Mouse (Mus musculus): ENCODE data around the gene Acbd6. TPM values are rescaled to one million over a fixed set of nuclear protein-coding genes. Genes with fewer than 3 reads are reported as not detected.

Gene Acbd6
- polyA plus RNA-seq, 1 experiment from 2014 or later: 77.7 TPM

DNA sequence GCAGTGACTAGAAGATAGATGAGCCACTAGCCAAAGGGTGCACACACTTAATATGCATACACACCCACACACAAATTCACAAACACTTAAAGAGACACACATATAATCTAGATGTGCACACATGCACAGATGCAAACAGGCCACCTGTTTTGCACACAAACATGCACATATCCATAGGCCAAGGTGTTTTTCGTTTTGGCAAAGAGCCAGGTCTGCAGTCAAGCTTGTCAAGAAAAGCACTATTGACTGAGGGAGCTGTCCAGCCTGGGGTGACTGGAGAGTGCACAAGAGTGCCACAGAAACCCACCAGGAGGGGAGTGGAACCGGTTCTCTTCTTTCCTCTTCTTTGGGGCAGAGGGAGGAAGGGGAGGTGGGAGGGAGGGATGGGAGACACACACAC lies 173.2 kb downstream of the Acbd6 start:
- Histone ChIP-seq H3K4me2 (no peak overlapping the region), H3K9me3 (no peaks in the 10 kb centered on the region), H3K36me3 (no peaks in the 10 kb centered on the region), H3K27me3 (peaks cover 97% of the 10 kb centered on the region), H3K4me3 (no peak overlapping the region), H3K9ac (no peak overlapping the region), H3K4me1 (no peaks in the 10 kb centered on the region), H3K27ac (no peak overlapping the region)
- no peak for ATAC-seq (ENCODE audit: insufficient number of reproducible peaks, insufficient read depth, low FRiP score, low TSS enrichment, low read depth)
- 0% methylated on average over 2 of the region's 2 CpGs for WGBS

DNA sequence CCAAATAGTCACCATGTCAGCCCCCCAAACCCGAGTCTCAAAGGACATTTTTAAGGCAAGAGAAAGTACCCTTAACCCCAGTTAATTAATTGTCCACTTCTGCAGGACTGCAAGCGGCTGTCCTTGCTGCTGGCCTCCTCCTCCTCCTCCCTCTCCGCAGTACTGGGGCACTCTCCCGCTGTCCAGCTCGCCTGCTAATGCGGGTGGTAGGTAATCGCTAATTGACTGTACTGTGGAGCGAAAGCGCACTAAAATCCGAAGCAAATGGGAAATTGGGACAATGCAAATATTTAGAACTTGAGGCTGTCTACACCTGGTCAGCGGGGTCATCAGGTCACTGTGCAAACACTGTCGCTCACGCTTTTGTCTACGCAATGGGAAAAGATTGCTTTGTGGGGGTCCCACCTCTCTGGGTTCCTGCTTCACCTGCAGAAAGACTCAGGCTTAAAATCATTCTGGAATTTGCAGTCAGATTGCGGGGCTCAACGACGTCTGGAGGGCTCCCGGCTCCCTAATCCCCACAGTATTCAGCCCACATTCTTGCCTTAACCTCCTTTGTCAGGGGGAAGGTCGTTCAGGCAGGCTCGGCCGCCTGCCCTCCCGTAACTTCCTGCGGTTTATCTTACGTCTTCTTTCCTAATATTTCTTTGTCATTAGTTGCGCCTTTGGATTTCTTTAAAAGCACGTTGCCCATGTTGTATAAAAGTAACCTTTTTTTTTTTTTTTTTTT lies 178.3 kb downstream of the Acbd6 start:
- Histone ChIP-seq H3K9me3 (no peaks in the 10 kb centered on the region), H3K4me2 (no peak overlapping the region), H3K4me3 (no peak overlapping the region), H3K27me3 (peaks cover 99% of the 10 kb centered on the region), H3K9ac (no peak overlapping the region), H3K27ac (no peak overlapping the region), H3K4me1 (peaks cover 11% of the 10 kb centered on the region), H3K36me3 (no peaks in the 10 kb centered on the region)
- under 1% methylated on average over 26 of the region's 26 CpGs for WGBS
- ATAC-seq (ENCODE audit: insufficient number of reproducible peaks, insufficient read depth, low FRiP score, low TSS enrichment, low read depth): no peak

DNA sequence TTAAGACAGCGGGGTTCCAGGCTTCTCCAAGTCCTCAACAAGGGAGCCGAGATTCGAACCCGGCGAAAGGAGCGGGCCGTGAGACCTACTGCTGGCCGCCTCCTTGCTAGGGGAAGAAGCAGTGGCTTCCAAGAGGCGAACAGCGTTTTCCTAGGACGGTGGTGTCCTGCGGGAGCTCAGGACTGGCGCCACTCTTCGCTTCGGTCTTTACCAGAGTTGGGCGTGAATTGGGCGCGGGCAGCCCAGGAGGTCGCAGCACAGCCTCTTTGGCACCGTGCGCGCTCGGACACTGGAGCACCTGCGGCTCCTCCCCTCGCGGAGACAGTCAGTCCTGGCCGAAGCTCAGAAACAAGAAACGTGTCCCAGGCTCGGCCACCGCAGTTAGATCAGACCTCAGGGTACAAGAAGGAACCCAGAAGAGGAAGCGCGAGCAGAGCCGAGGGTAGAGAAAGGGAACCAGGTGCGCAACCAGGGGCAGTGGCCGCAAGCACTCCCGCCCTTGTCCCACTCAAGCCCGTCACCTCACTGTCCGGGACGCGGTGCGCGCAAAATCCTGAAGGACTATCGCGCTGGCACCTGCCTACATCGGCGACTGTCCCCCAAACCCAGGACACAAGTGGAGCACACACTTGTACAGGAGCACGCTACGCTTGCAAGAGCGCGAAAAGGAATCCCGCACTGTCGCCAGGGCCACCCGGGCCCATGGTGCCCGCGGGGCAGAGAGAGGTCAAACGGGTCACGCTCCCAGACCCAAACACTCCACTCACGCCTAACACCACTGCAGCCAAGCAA lies 179.3 kb downstream of the Acbd6 start:
- no peak for ATAC-seq (ENCODE audit: insufficient number of reproducible peaks, insufficient read depth, low FRiP score, low TSS enrichment, low read depth)
- H3K4me2 ChIP-seq: no peak overlapping the region
- H3K9me3 ChIP-seq: no peaks in the 10 kb centered on the region
- H3K4me1 ChIP-seq: peaks cover 20% of the 10 kb centered on the region
- under 1% methylated on average over 58 of the region's 58 CpGs for WGBS
- no peak overlapping the region for H3K27ac ChIP-seq
- H3K36me3 ChIP-seq: no peaks in the 10 kb centered on the region
- peaks cover 99% of the 10 kb centered on the region for H3K27me3 ChIP-seq
- H3K9ac ChIP-seq: no peak overlapping the region
- H3K4me3 ChIP-seq: no peak overlapping the region

DNA sequence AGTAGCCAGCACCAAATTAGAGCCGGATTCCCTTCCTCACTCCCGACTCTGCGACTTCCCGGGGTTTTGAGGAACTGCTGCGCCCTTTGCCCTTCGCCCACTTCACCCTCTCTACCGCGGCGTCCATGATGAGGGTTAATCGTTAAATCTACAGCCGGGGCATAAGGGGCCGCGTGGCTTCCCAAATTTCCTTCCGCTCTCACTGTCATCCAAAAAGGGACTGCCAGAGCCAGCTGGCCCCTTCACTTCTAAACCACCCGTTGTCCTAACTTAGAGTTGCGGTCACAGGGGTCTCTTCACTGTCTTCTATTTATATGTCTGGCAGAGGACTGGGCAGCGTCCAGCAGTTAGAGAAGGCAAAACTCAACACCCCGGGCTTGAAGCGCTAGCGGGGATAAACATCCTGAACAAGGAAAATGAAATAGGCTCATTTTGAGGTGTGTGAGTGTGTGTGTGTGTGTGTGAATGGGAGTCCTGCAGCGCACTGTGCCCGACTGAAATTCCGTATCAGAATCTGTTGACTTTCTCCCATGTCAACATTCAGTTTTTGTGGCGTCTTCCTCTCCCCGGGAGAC lies 180.0 kb downstream of the Acbd6 start:
- no peak for ATAC-seq (ENCODE audit: insufficient number of reproducible peaks, insufficient read depth, low FRiP score, low TSS enrichment, low read depth)
- H3K4me3 ChIP-seq: no peak overlapping the region
- H3K9me3 ChIP-seq: no peaks in the 10 kb centered on the region
- no peaks in the 10 kb centered on the region for H3K36me3 ChIP-seq
- peaks cover 27% of the 10 kb centered on the region for H3K4me1 ChIP-seq
- no peak overlapping the region for H3K9ac ChIP-seq
- no peak overlapping the region for H3K27ac ChIP-seq
- peaks cover 99% of the 10 kb centered on the region for H3K27me3 ChIP-seq
- WGBS: under 1% methylated on average over 25 of the region's 25 CpGs
- no peak overlapping the region for H3K4me2 ChIP-seq

Other genes with a start within 250 kb of the Acbd6 start
- 7.6 and 9.1 TPM in 2 replicates for gene Xpr1, start 140.7 kb upstream of the Acbd6 start, polyA plus RNA-seq (2015; fragmentation: Nextera tagmentation; extraction: Ambion mirVana)
- gene Lhx4, start 193.6 kb downstream of the Acbd6 start, polyA plus RNA-seq (2015; fragmentation: Nextera tagmentation; extraction: Ambion mirVana): not detected in 2 replicates

Measured in embryonic facial prominence, embryonic 13.5 days (tissue).